Mouse (Mus musculus) midbrain, embryonic 15.5 days (tissue): ENCODE measurements at regions not wholly inside any gene's neighbourhood (a gene's known extent, or its start where the extent isn't known, plus 50 kb on each side); places are given as distances from the start of the nearest gene placed in this dataset.

Source experiments
- ATAC-seq: fragments of 200-750 bp; cut with Nextera tagmentation; replicated peaks from 2 replicates; pipeline ENCODE4 v1.8.0; 2017; ENCODE audit warnings: moderate TSS enrichment
- H3K27ac ChIP-seq: fragments of 300-500 bp; sonication (generic); 2 replicates; pipeline ENCODE4 v1.5.1; 2015; ENCODE audit warnings: mild to moderate bottlenecking, inconsistent platforms
- H3K27me3 ChIP-seq: fragments of 300-500 bp; sonication (generic); replicated peaks from 2 replicates; pipeline ENCODE4 v1.6.1; 2015; ENCODE audit warnings: inconsistent platforms
- H3K36me3 ChIP-seq: fragments of 300-500 bp; sonication (generic); replicated peaks from 2 replicates; pipeline ENCODE4 v1.6.1; 2015; ENCODE audit warnings: inconsistent platforms
- H3K4me1 ChIP-seq: fragments of 300-500 bp; sonication (generic); 2 replicates; pipeline ENCODE4 v1.6.1; 2015; ENCODE audit warnings: inconsistent platforms
- H3K4me2 ChIP-seq: fragments of 300-500 bp; sonication (generic); 2 replicates; pipeline ENCODE4 v1.6.1; 2015; ENCODE audit warnings: inconsistent platforms, mild to moderate bottlenecking, moderate library complexity
- H3K4me3 ChIP-seq: fragments of 300-500 bp; sonication (generic); 2 replicates; pipeline ENCODE4 v1.5.1; 2015; ENCODE audit warnings: mild to moderate bottlenecking, inconsistent platforms
- H3K9ac ChIP-seq: fragments of 300-500 bp; sonication (generic); 2 replicates; pipeline ENCODE4 v1.6.1; 2015; ENCODE audit warnings: mild to moderate bottlenecking, inconsistent platforms
- H3K9me3 ChIP-seq: fragments of 300-500 bp; sonication (generic); 2 replicates; pipeline ENCODE4 v1.6.1; 2016; ENCODE audit warnings: inconsistent platforms
- WGBS: fragments of 180-500 bp; shearing (Covaris S2); methylation state at CpG from one replicate; pipeline ENCODE4 v1.1.7; 2015; ENCODE audit warnings: mixed read lengths; 5-methylcytosine and 5-hydroxymethylcytosine counted together

DNA sequence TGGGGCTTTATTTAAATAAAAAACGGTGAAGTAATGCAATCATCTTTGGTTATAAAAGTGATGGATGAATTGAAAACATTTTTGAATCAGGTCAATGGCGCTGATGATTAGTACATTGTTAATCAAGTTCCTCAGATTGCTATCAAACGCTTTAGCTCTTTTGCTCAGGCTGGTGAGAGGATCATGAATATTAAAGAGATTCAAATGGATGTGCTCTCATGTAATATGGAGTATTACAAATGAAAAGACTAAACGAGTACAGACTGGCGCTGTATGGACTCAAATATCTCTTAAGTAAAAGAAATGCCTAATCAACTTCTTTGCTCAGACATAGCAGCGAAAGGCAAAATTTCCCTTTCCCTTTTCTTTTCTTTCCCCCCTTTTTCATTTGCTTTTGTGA is 236.1 kb upstream of the Zic1 start:
- Histone ChIP-seq H3K27me3 (no peaks in the 10 kb centered on the region), H3K9me3 (0 out of 2 replicates have a peak, but pooled peaks cover 3% of the 10 kb centered on the region), H3K4me1 (no peaks in the 10 kb centered on the region), H3K36me3 (no peaks in the 10 kb centered on the region), H3K4me3 (no peak overlapping the region), H3K4me2 (no peak overlapping the region), H3K9ac (no peak overlapping the region), H3K27ac (no peak overlapping the region)
- 56% methylated on average over 6 of the region's 6 CpGs for WGBS
- no peak for ATAC-seq

DNA sequence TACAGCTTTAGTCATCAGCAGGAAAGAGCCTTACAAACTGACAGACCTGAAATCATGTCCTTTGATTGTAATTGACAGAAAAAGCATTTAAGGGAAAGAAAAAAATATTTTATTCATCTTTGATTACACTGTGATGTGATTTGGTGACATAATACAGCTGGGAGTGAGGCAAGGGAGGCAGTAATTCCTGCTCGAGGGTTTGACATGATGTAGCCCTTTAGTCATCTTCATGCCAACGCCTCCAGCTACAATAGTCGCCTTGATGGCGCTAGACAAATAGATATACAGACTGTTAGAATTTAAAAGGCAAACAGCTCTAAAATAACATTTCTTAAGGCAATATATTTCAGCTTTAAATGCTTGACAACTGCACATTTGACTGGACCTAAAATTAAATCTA is 226.3 kb upstream of the Zic1 start:
- no peaks in the 10 kb centered on the region for H3K27me3 ChIP-seq
- no peaks in the 10 kb centered on the region for H3K9me3 ChIP-seq
- ATAC-seq: 0 out of 2 replicates have a peak, but pooled peaks have one; percentile 62
- no peak overlapping the region for H3K9ac ChIP-seq
- H3K4me1 ChIP-seq: no peaks in the 10 kb centered on the region
- no peak overlapping the region for H3K27ac ChIP-seq
- WGBS: 53% methylated on average over 4 of the region's 4 CpGs
- H3K4me2 ChIP-seq: no peak overlapping the region
- H3K4me3 ChIP-seq: no peak overlapping the region
- no peaks in the 10 kb centered on the region for H3K36me3 ChIP-seq

DNA sequence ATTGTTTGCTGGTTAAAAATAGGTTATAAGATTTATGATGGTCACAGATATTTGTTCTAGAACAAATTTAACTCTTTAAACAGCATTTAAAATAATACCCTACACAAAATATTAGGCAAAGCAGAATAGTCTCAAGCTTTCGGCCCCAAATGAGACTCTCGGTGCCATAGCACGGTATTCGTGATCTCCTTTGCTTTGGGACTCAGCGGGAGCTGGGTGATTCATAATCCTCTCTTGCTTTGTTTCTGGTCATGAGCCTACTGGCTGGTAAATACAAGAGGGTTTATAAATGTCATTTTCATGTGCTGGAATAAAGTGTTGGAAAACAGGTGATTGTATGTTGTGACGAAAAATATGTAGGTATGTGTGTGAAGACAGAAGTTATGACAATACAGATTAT is 223.1 kb upstream of the Zic1 start:
- H3K36me3 ChIP-seq: no peaks in the 10 kb centered on the region
- H3K4me2 ChIP-seq: no peak overlapping the region
- 61% methylated on average over 6 of the region's 6 CpGs for WGBS
- H3K9me3 ChIP-seq: no peaks in the 10 kb centered on the region
- H3K9ac ChIP-seq: no peak overlapping the region
- no peak for ATAC-seq
- H3K4me1 ChIP-seq: no peaks in the 10 kb centered on the region
- H3K27ac ChIP-seq: no peak overlapping the region
- no peaks in the 10 kb centered on the region for H3K27me3 ChIP-seq
- H3K4me3 ChIP-seq: no peak overlapping the region

GRCm38 (mm10) chr9:91587861-91588260 is 222.3 kb upstream of the Zic1 start:
- H3K9ac ChIP-seq: no peak overlapping the region
- H3K4me1 ChIP-seq: no peaks in the 10 kb centered on the region
- no peak overlapping the region for H3K4me2 ChIP-seq
- no peak overlapping the region for H3K4me3 ChIP-seq
- H3K27me3 ChIP-seq: no peaks in the 10 kb centered on the region
- H3K9me3 ChIP-seq: no peaks in the 10 kb centered on the region
- 48% methylated on average over 5 of the region's 5 CpGs for WGBS
- H3K27ac ChIP-seq: no peak overlapping the region
- no peak for ATAC-seq
- no peaks in the 10 kb centered on the region for H3K36me3 ChIP-seq

DNA sequence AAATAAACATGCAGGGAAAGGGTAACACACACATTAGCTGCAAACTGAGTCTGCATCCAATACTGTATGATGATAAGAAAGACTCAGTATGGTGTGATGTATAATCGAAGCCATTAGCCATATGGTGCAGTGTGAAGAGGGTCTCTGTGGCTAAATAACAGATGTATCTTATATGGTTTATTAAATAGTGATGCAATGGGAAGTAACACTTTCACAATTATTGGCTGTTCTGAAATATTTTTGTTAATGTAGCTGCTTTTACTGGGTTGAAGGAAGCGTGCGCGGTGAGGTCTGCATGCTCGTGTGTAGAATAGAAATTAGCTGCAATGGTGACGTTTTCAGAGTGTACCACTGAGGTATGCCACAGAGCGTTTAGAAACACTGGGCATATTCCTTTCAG is 221.7 kb upstream of the Zic1 start:
- no peaks in the 10 kb centered on the region for H3K4me1 ChIP-seq
- 79% methylated on average over 7 of the region's 7 CpGs for WGBS
- no peak overlapping the region for H3K4me2 ChIP-seq
- no peaks in the 10 kb centered on the region for H3K9me3 ChIP-seq
- no peaks in the 10 kb centered on the region for H3K36me3 ChIP-seq
- H3K4me3 ChIP-seq: no peak overlapping the region
- H3K27ac ChIP-seq: 0 out of 2 replicates have a peak overlapping the region, but pooled peaks have one; percentile 15
- no peak for ATAC-seq
- no peaks in the 10 kb centered on the region for H3K27me3 ChIP-seq
- H3K9ac ChIP-seq: no peak overlapping the region

- Histone ChIP-seq H3K27me3 (no peaks in the 10 kb centered on the region), H3K4me1 (no peaks in the 10 kb centered on the region), H3K4me2 (no peak overlapping the region), H3K4me3 (no peak overlapping the region), H3K36me3 (no peaks in the 10 kb centered on the region), H3K27ac (no peak overlapping the region), H3K9ac (no peak overlapping the region), H3K9me3 (no peaks in the 10 kb centered on the region)
- ATAC-seq: no peak
- 77% methylated on average over 5 of the region's 5 CpGs for WGBS
Observed at GRCm38 (mm10) chr9:91586635-91587034, 221.0 kb upstream of the Zic1 start.

DNA sequence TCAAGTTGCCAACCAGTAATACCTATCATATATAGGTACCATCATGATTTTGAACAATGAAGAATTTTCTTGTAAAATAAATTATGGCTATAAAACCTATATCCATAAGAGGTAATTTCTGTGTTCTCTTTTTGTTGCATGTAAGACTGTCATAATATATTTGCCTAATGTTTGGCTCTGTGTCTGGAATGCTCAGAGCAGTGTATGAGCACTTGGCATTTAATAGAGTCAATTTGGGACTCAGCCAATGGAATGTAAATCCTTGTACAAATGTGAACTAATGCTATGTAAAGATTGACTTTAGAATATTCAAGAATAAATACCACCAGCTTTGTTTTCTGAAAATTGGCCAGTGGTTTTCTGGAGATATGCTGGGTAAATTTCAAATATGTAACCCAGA is 208.5 kb upstream of the Zic1 start:
- no peak overlapping the region for H3K27ac ChIP-seq
- no peaks in the 10 kb centered on the region for H3K4me1 ChIP-seq
- H3K4me2 ChIP-seq: no peak overlapping the region
- no peaks in the 10 kb centered on the region for H3K27me3 ChIP-seq
- H3K4me3 ChIP-seq: no peak overlapping the region
- no peaks in the 10 kb centered on the region for H3K9me3 ChIP-seq
- no peak overlapping the region for H3K9ac ChIP-seq
- H3K36me3 ChIP-seq: no peaks in the 10 kb centered on the region
- no peak for ATAC-seq

- Histone ChIP-seq H3K9ac (no peak overlapping the region), H3K27ac (no peak overlapping the region), H3K36me3 (no peaks in the 10 kb centered on the region), H3K4me1 (no peaks in the 10 kb centered on the region), H3K9me3 (no peaks in the 10 kb centered on the region), H3K4me2 (no peak overlapping the region), H3K27me3 (no peaks in the 10 kb centered on the region), H3K4me3 (no peak overlapping the region)
- WGBS: 88% methylated on average over 5 of the region's 5 CpGs
- ATAC-seq: no peak
Observed at GRCm38 (mm10) chr9:91566006-91566641, 200.5 kb upstream of the Zic1 start.

DNA sequence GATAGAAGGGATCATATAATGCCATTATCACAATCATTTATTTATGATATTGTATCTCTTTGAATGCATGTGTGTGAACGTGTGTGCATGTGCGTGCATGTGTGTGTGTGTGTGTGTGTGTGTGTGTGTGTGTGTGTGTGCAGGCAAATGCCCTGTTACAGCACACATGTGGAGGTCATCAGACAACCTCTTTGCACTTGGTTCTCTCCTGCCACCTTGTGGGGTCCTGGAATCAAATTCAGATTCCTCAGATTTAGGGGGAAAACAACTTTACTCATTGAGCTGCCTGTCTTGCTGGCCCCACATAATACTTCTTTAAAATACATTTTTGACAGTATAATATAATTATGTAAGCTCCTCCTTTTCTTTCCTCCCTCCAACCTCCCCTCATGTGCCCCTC is 195.7 kb upstream of the Zic1 start:
- no peak for ATAC-seq
- no peak overlapping the region for H3K4me2 ChIP-seq
- no peak overlapping the region for H3K27ac ChIP-seq
- H3K4me1 ChIP-seq: no peaks in the 10 kb centered on the region
- H3K4me3 ChIP-seq: no peak overlapping the region
- H3K9ac ChIP-seq: no peak overlapping the region
- 60% methylated on average over 2 of the region's 2 CpGs for WGBS
- H3K36me3 ChIP-seq: no peaks in the 10 kb centered on the region
- no peaks in the 10 kb centered on the region for H3K9me3 ChIP-seq
- no peaks in the 10 kb centered on the region for H3K27me3 ChIP-seq

DNA sequence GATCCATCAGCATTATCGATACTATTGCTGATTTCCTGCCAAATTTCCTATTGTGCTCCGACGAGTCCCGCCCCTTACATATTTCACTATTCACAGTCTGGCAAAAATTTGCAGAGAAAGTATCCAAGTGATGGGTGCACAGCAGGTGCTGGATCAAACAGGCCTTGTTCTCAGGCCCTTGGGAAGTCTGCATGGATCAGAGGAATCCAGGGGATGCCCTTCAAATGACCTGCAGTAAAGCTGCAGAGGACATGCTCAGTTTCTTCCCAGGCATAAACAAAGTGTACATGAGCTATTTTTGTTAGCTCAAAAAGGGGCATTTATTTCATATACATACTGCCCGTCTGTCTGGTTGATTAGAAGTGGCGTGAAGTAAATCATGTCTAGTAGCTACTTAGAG is 194.2 kb upstream of the Zic1 start:
- no peak overlapping the region for H3K4me3 ChIP-seq
- no peaks in the 10 kb centered on the region for H3K27me3 ChIP-seq
- no peaks in the 10 kb centered on the region for H3K9me3 ChIP-seq
- no peaks in the 10 kb centered on the region for H3K36me3 ChIP-seq
- H3K9ac ChIP-seq: no peak overlapping the region
- no peak overlapping the region for H3K4me2 ChIP-seq
- no peaks in the 10 kb centered on the region for H3K4me1 ChIP-seq
- ATAC-seq: no peak
- 75% methylated on average over 6 of the region's 6 CpGs for WGBS
- H3K27ac ChIP-seq: no peak overlapping the region

GRCm38 (mm10) chr9:91547051-91547450 is 181.4 kb upstream of the Zic1 start:
- WGBS: 59% methylated on average over 4 of the region's 4 CpGs

GRCm38 (mm10) chr9:91545402-91545801 is 179.8 kb upstream of the Zic1 start:
- no peak overlapping the region for H3K4me2 ChIP-seq
- H3K27me3 ChIP-seq: no peaks in the 10 kb centered on the region
- H3K36me3 ChIP-seq: no peaks in the 10 kb centered on the region
- no peaks in the 10 kb centered on the region for H3K4me1 ChIP-seq
- H3K9ac ChIP-seq: no peak overlapping the region
- ATAC-seq: no peak
- no peaks in the 10 kb centered on the region for H3K9me3 ChIP-seq
- no peak overlapping the region for H3K27ac ChIP-seq
- H3K4me3 ChIP-seq: no peak overlapping the region
- 46% methylated on average over 6 of the region's 6 CpGs for WGBS

More at GRCm38 (mm10) chr9:91547051-91547450, 181.4 kb upstream of the Zic1 start:
- Histone ChIP-seq H3K4me2 (no peak overlapping the region), H3K9me3 (no peaks in the 10 kb centered on the region), H3K27ac (no peak overlapping the region), H3K4me3 (no peak overlapping the region), H3K9ac (no peak overlapping the region), H3K36me3 (no peaks in the 10 kb centered on the region), H3K4me1 (no peaks in the 10 kb centered on the region), H3K27me3 (no peaks in the 10 kb centered on the region)
- ATAC-seq: no peak

DNA sequence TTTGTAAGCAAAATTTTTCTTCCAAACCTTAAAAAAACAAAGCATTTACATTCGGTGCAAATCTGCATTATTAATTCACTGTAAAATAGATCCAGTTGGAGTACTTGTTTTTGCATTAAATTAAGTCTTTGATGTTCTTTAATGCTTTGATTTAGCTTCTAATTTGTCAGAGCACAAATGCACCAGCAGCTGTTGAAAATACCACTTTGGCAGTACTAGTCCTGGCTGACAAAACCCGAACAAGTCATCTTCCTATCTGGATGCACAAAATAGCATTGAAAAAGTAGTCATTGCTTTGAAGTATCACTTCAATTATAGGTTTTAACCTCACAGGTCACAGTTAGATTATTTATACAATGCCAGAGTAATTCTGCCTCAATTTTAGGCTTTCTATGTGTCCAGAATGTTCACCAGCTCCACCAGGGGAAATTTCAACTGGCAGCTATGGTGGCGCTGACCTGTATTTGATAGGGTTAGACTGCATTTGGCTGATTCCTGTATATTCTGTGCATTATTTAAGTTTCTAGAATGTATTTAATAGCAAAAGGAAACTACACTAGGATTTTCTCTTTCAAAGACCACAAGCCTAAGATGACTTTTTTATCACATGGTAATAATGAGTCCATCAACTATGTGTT is 163.3 kb upstream of the Zic1 start:
- 63% methylated on average over 3 of the region's 3 CpGs for WGBS
- Histone ChIP-seq H3K4me3 (no peak overlapping the region), H3K4me1 (no peaks in the 10 kb centered on the region), H3K4me2 (no peak overlapping the region), H3K36me3 (no peaks in the 10 kb centered on the region), H3K9me3 (no peaks in the 10 kb centered on the region), H3K27ac (no peak overlapping the region), H3K27me3 (no peaks in the 10 kb centered on the region), H3K9ac (no peak overlapping the region)
- no peak for ATAC-seq
